Mouse (Mus musculus) c-Kit-positive CD71-positive TER-119-negative erythroid progenitor cells, embryonic 14.5 days (primary cell): Measurements from ENCODE around the gene Srgn.
"Not testable (repeated sequence)": the region's sequence is repeated elsewhere in the genome, so short reads cannot be mapped to it uniquely, and the experiment has no call there.

Experiments used
- DNase-seq: peaks from one replicate; pipeline ENCODE4 v3.0.0-alpha.2; 2013; ENCODE audit warnings: low read depth

Gene Srgn

DNA sequence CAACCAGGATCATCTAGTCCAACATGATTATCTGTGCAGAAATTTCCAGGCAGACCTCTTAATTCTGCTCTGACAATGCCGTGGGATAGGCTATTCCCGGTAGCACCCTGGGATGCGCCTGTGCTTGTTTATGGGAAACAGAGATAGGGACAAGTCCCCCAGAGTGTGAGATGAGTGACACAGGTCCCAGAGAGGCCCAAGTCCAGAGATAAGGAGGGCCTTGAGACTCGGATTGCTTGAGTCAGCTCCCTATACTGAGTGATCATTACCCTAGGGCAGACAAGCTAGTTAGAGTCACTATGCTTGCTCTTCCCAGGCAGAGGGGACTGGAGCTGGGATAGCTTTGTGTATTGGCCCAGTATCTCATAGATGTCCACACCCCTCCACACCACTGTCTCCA is 5.5 kb downstream of the Srgn start:
- no peak for DNase-seq

DNA sequence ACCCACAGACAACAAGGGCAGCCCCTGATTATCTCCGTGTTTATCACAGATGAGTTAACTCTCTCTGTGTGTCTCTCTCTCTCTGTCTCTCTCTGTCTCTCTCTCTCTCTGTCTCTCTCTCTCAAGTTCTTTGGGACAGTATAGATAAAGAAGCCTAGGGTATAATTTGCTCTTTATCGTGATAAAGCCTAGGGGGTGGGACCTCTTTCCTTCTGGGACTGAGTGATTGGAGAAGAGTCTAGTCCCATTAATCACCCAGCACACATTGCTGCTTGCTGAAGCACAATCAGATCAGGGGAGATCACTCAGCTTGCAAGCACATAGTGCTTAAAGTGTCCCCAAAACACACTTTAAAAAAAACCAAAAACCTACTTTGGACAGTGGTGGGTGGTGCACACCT is 6.3 kb downstream of the Srgn start:
- DNase-seq = peak; percentile 70

GRCm38 (mm10) chr10:62517511-62517910 is 9.7 kb downstream of the Srgn start:
- no peak for DNase-seq

- no peak for DNase-seq
Measured at GRCm38 (mm10) chr10:62512855-62513254, 14.4 kb downstream of the Srgn start.

DNA sequence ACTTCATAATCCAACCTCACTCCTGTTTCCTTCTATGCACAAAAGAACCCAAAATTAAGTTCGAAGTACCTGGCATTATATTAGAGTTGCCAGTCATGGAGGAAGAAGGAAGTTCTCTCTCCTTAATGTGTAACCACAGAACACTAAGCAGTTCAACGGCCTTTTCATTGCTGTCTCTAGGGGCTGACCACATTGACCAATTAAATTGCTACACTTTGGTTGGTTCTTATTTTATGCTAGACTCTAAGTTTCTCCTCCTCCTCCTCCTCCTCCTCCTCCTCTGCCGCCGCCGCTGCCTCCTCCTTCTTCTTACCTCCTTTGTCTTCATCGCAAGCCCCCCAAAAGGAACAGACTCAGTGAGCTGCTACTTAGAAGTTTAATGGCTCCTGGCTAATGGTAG is 15.7 kb downstream of the Srgn start:
- DNase-seq = no peak

GRCm38 (mm10) chr10:62509032-62509656 is 18.1 kb downstream of the Srgn start:
- DNase-seq = no peak

DNA sequence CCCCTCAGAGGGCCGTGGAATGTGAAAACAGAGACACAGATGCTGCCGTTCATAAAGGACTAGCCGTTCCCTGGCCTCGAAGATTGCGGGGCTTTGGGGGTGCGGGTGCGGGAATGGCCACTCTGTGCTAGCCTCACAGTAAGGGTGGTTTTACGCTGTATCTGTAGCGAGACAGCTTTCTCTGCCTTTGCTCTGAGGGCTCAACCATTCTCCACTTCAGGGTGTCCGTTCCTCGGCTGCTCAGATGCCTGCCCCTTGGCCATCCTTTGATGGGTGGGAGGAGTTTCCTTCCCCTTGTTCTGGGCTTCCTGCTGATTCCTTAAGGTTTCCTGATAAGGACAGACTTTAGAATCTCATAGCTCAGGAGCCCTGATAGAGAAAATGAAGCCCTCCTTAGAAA is 18.8 kb downstream of the Srgn start:
- no peak for DNase-seq

- no peak for DNase-seq
Measured at GRCm38 (mm10) chr10:62507591-62508308, 19.5 kb downstream of the Srgn start.

- DNase-seq = no peak
Measured at GRCm38 (mm10) chr10:62507071-62507470, 20.2 kb downstream of the Srgn start.

DNA sequence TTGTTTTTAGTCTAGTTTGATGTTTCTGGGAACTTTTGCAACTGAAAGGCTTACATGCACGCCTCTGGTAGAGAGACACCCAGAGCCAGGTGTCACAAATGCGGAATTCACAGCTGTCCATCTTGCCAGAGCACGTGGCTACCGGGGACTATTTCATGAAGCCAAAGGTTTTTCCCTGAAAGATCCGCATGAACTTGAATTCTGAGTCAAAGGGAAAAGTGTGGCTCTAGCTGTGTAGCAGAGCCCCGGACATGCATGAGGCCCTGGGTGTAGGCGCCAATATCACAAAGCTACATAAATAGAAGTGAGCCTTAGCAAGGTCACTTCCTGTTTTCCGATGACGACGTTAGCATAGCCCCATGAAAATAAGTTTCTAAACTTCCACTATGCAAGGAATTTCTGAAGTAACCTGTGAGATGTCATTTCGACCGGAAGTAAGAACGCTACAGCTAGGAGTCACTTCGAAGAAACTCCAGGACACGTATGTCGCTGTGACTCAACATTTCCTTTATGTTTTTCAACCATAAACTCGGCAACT is 21.2 kb downstream of the Srgn start:
- no peak for DNase-seq

- DNase-seq = no peak
Measured at GRCm38 (mm10) chr10:62505224-62505983, 21.8 kb downstream of the Srgn start.

DNA sequence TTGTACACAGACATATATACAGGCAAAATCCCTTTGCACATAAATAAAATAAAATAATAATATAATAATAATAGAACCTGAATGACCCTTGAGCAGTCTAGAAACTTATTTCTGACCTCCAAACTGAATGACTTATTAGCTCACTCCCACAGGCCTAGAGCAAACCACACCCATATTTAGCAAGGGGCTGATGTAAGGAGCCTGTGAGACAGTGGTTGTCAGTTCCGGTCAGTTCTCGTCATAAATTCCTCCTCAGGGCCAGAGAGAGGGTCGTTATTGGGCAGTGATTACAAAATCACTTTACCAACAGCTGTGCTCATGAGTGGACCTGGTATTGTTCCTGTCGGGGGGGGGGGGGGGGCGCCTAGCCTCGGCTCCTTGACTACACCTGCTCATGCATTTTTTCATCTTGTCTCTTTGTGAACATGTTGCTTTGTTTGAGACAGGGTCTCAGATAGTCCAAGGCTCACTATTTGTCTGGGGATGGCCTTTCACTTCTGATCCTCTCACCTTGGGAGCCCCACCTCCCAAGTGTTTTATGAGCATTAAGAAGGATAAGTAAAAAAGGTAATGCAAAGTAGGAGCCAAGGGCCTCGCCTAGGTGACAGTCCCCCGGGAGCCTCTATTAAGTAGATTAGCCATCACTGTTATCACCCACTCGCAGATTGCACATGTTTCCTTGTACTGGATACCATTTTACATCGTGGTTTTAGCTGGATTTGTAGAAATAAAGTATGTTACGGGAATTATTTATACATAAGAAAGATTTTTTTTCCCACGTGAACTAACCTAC is 23.2 kb downstream of the Srgn start:
- DNase-seq = no peak

DNA sequence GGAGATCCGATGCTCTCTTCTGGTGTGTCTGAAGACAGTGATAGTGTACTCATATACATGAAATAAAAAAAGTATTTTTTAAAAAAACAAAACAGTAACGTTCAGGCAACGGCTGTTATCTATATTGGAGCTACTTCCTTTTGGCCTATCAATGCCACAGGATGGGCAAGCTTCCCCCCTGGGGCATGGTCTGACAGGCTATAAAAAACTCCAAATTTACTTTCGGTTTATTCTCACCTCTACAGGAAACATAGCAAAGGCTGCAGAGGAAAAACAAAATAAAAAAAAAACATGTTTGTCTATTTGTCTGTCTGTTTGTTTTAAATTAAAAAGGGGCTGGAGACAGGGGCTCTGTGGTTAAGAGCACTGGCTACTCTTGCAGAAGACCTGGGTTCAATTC is 23.9 kb downstream of the Srgn start:
- DNase-seq = no peak

DNA sequence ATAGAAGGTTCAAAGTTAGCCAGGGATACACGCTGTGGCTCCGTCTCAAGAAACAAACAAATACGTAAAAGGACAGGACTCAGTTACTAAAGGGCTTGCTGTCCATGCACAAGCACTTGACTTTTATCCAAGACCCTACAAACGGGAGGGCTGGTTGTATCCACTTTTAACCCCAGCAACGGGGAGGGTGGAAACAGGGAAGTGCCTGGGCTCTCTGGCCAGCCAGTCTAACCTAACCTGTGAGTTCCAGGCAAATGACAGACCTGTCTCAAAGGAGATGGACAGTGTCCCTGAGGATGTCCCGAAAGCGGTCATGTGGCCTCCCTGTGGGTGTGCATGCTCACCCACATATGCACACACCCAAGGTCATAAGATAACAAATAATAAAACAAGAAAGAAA is 25.3 kb downstream of the Srgn start:
- DNase-seq = no peak

DNA sequence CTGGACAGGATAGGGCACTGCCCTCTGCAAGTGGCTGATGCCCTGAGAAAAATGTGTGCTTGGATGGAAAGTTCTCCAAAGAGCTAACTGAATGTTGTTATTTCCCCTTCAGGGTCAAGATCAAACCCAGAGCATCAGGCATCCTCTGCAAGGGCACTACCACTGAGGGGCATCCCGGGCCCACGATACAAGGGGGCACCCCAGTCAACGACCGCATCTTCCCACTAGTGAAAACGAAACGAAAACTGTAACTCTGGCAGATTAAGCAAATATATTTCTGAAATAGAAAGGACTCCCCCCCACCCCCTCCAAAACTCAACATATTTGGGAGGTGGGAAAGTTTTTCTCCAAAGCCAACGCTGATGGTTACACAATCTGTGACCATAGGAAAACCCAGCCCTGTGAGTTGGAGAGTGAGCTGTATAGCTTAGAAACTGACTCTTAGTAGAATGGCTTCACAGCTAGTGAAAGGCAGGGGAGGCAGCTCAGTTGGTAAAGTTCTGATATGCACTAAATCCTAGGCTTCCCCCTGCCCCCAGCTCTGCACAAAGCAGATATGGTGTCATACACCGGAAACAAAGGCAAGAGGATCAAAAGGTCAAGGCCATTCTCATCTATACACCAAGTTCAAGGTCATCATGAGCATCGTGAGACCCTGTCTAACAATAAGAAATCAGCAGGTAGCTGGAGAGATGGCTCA is 26.2 kb downstream of the Srgn start:
- no peak for DNase-seq

DNA sequence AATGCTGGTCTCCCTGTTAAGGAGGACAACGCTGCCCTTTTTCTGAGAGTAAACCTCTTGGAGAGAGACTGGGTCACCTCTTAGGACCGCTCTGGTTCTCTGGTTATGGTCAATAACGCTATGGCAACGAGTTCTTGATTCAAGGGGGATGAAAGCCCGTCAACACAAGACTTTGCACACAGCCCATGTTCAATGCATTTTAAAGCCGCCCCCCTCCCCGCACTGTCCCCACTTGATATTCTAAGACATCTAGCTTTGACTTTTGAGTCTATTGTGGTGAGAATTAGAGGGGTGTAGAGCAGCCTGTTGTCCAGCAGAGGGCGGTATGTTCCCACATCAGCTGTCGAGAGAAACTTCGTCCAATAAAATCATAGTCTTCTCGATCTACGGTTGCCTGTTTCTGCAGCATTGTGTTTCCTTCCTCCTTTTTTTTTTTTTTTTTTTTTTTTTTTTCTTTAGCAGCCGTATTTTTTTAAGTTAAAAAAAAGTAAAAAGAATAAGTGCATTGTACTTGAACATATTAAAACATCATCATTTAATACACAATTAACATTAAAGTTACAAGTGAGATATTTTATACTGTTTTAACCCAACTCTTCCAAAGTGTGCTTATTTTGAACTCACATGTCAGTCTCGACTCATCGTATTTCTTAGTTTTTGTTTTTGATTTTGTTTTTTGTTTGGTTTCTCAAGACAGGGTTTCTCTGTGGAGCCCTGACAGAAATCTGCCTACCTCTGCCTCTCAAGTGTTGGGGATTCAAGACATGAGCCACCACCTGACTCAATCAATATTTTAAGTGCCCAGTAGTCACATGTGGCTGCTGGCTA is 26.9 kb downstream of the Srgn start:
- peak; percentile 77 for DNase-seq

GRCm38 (mm10) chr10:62491681-62492080 is 35.6 kb downstream of the Srgn start:
- DNase-seq = not testable (repeated sequence)

- peak; percentile 62 for DNase-seq
Measured at GRCm38 (mm10) chr10:62488266-62488665, 39.0 kb downstream of the Srgn start.

- DNase-seq = peak; percentile 91
Measured at GRCm38 (mm10) chr10:62486618-62487415, 40.4 kb downstream of the Srgn start, which contains the start of gene Vps26a. Vps26a (minus strand) TSS chr10:62486805.
